Mouse (Mus musculus) heart, embryonic 16.5 days (tissue): Measurements from ENCODE around the gene Btbd1. TPM values are rescaled to one million over a fixed set of nuclear protein-coding genes. Genes with fewer than 3 reads are reported as not detected.
A peak's percentile ranks its signal among the peaks of the same experiment; 100 is the strongest.
"Not testable (repeated sequence)": the region's sequence is repeated elsewhere in the genome, so short reads cannot be mapped to it uniquely, and the experiment has no call there.

Source experiments
- ATAC-seq: fragments of 200-750 bp; cut with Nextera tagmentation; replicated peaks from 2 replicates; pipeline ENCODE4 v1.8.0; 2017; ENCODE audit warnings: moderate number of reproducible peaks; ENCODE audit not compliant: insufficient read depth, low FRiP score; ENCODE audit errors: extremely low read depth
- H3K27ac ChIP-seq: fragments of 300-500 bp; sonication (generic); 2 replicates; pipeline ENCODE4 v1.5.1; 2014; ENCODE audit warnings: mild to moderate bottlenecking, low read length, control low read depth, moderate library complexity
- H3K27me3 ChIP-seq: fragments of 300-500 bp; sonication (generic); 2 replicates; pipeline ENCODE4 v1.6.1; 2014; ENCODE audit warnings: low read length, mixed read lengths; ENCODE audit not compliant: control insufficient read depth, insufficient read depth
- H3K36me3 ChIP-seq: fragments of 300-500 bp; sonication (generic); 2 replicates; pipeline ENCODE4 v1.6.1; 2014; ENCODE audit not compliant: control insufficient read depth, insufficient read depth
- H3K4me1 ChIP-seq: fragments of 300-500 bp; sonication (generic); 2 replicates; pipeline ENCODE4 v1.6.1; 2014; ENCODE audit warnings: low read length, mixed read lengths; ENCODE audit not compliant: control insufficient read depth, insufficient read depth
- H3K4me2 ChIP-seq: fragments of 300-500 bp; sonication (generic); 2 replicates; pipeline ENCODE4 v1.6.1; 2014; ENCODE audit warnings: low read depth, mild to moderate bottlenecking, control low read depth, low read length
- H3K4me3 ChIP-seq: fragments of 300-500 bp; sonication (generic); 2 replicates; pipeline ENCODE4 v1.5.1; 2014; ENCODE audit warnings: mild to moderate bottlenecking, control low read depth, low read length
- H3K9ac ChIP-seq: fragments of 300-500 bp; sonication (generic); 2 replicates; pipeline ENCODE4 v1.6.1; 2014; ENCODE audit warnings: low read length, control low read depth
- H3K9me3 ChIP-seq: fragments of 300-500 bp; sonication (generic); replicated peaks from 2 replicates; pipeline ENCODE4 v1.6.1; 2016; ENCODE audit warnings: low read length; ENCODE audit not compliant: control insufficient read depth
- WGBS: fragments of 180-500 bp; shearing (Covaris S2); extraction: QIAGEN DNeasy Blood & Tissue Kit; methylation state at CpG from one replicate; pipeline ENCODE4 v1.1.7; 2014; 5-methylcytosine and 5-hydroxymethylcytosine counted together
- polyA plus RNA-seq: library from polyadenylated mRNA; unstranded; fragments of >200 nt; fragmentation: Nextera tagmentation; extraction: Ambion mirVana; gene quantifications from 2 replicates; pipeline ENCODE4 v1.2.1, GENCODE M21; 2015

Gene Btbd1
- polyA plus RNA-seq, 1 experiment from 2014 or later = 86.7 TPM

- H3K4me3 ChIP-seq = no peak overlapping the region
- no peak overlapping the region for H3K27ac ChIP-seq
- no peaks in the 10 kb centered on the region for H3K27me3 ChIP-seq
- no peak overlapping the region for H3K9ac ChIP-seq
- H3K9me3 ChIP-seq = no peaks in the 10 kb centered on the region
- 75% methylated on average over 3 of the region's 3 CpGs for WGBS
- no peak overlapping the region for H3K4me2 ChIP-seq
- H3K36me3 ChIP-seq = no peaks in the 10 kb centered on the region
- H3K4me1 ChIP-seq = peaks cover 8% of the 10 kb centered on the region; the same call in 1 of the 2 replicates
- no peak for ATAC-seq
These were observed 16.1 kb upstream of the Btbd1 start for GRCm38 (mm10) chr7:81845313-81845712.

GRCm38 (mm10) chr7:81844801-81845200, 15.6 kb upstream of the Btbd1 start:
- 64% methylated on average over 11 of the region's 11 CpGs for WGBS
- Histone ChIP-seq H3K27me3 (no peaks in the 10 kb centered on the region), H3K9ac (no peak overlapping the region), H3K36me3 (no peaks in the 10 kb centered on the region), H3K4me2 (no peak overlapping the region), H3K27ac (no peak overlapping the region), H3K9me3 (no peaks in the 10 kb centered on the region), H3K4me1 (peaks cover 8% of the 10 kb centered on the region; the same call in 1 of the 2 replicates), H3K4me3 (no peak overlapping the region)
- no peak for ATAC-seq

GRCm38 (mm10) chr7:81843903-81844302, 14.7 kb upstream of the Btbd1 start:
- H3K9ac ChIP-seq = no peak overlapping the region
- H3K27me3 ChIP-seq = no peaks in the 10 kb centered on the region
- ATAC-seq = no peak
- peaks cover 8% of the 10 kb centered on the region; the same call in 1 of the 2 replicates for H3K4me1 ChIP-seq
- WGBS = 83% methylated on average over 8 of the region's 8 CpGs
- H3K4me2 ChIP-seq = no peak overlapping the region
- H3K27ac ChIP-seq = no peak overlapping the region
- no peaks in the 10 kb centered on the region for H3K36me3 ChIP-seq
- H3K4me3 ChIP-seq = no peak overlapping the region
- H3K9me3 ChIP-seq = no peaks in the 10 kb centered on the region

- 68% methylated on average over 1 of the region's 1 CpGs for whole genome bisulfite sequencing
These were observed 13.8 kb upstream of the Btbd1 start for GRCm38 (mm10) chr7:81842998-81843397.

GRCm38 (mm10) chr7:81842141-81842540, 12.9 kb upstream of the Btbd1 start:
- WGBS = 84% methylated on average over 7 of the region's 7 CpGs

More at GRCm38 (mm10) chr7:81842998-81843397, 13.8 kb upstream of the Btbd1 start:
- H3K27ac ChIP-seq = no peak overlapping the region
- H3K9me3 ChIP-seq = no peaks in the 10 kb centered on the region
- no peaks in the 10 kb centered on the region for H3K36me3 ChIP-seq
- peaks cover 8% of the 10 kb centered on the region; the same call in 1 of the 2 replicates for H3K4me1 ChIP-seq
- H3K4me3 ChIP-seq = no peak overlapping the region
- H3K27me3 ChIP-seq = no peaks in the 10 kb centered on the region
- no peak overlapping the region for H3K9ac ChIP-seq
- ATAC-seq = no peak
- no peak overlapping the region for H3K4me2 ChIP-seq

GRCm38 (mm10) chr7:81841439-81841838, 12.2 kb upstream of the Btbd1 start:
- peaks cover 8% of the 10 kb centered on the region; the same call in 1 of the 2 replicates for H3K4me1 ChIP-seq
- H3K4me3 ChIP-seq = no peak overlapping the region
- H3K36me3 ChIP-seq = no peaks in the 10 kb centered on the region
- H3K27me3 ChIP-seq = no peaks in the 10 kb centered on the region
- ATAC-seq = no peak
- no peak overlapping the region for H3K27ac ChIP-seq
- H3K4me2 ChIP-seq = no peak overlapping the region
- no peaks in the 10 kb centered on the region for H3K9me3 ChIP-seq
- H3K9ac ChIP-seq = no peak overlapping the region
- WGBS = 75% methylated on average over 6 of the region's 6 CpGs

More at GRCm38 (mm10) chr7:81842141-81842540, 12.9 kb upstream of the Btbd1 start:
- no peaks in the 10 kb centered on the region for H3K36me3 ChIP-seq
- no peak overlapping the region for H3K4me3 ChIP-seq
- peaks cover 8% of the 10 kb centered on the region; the same call in 1 of the 2 replicates for H3K4me1 ChIP-seq
- no peak for ATAC-seq
- H3K9ac ChIP-seq = no peak overlapping the region
- H3K27me3 ChIP-seq = no peaks in the 10 kb centered on the region
- H3K9me3 ChIP-seq = no peaks in the 10 kb centered on the region
- no peak overlapping the region for H3K4me2 ChIP-seq
- no peak overlapping the region for H3K27ac ChIP-seq

- peaks cover 8% of the 10 kb centered on the region; the same call in 1 of the 2 replicates for H3K4me1 ChIP-seq
- H3K27ac ChIP-seq = peak overlapping the region; percentile 65
- WGBS = 44% methylated on average over 7 of the region's 7 CpGs
- H3K4me3 ChIP-seq = no peak overlapping the region
- no peak overlapping the region for H3K9ac ChIP-seq
- H3K4me2 ChIP-seq = 0 out of 2 replicates have a peak overlapping the region, but pooled peaks have one; percentile 9
- ATAC-seq = no peak
- no peaks in the 10 kb centered on the region for H3K27me3 ChIP-seq
- no peaks in the 10 kb centered on the region for H3K9me3 ChIP-seq
- no peaks in the 10 kb centered on the region for H3K36me3 ChIP-seq
These were observed 11.5 kb upstream of the Btbd1 start for GRCm38 (mm10) chr7:81840661-81841181.

- H3K4me1 ChIP-seq = peaks cover 8% of the 10 kb centered on the region; the same call in 1 of the 2 replicates
- no peak for ATAC-seq
- H3K27ac ChIP-seq = no peak overlapping the region
- H3K36me3 ChIP-seq = no peaks in the 10 kb centered on the region
- 53% methylated on average over 6 of the region's 6 CpGs for WGBS
- no peak overlapping the region for H3K4me2 ChIP-seq
- no peak overlapping the region for H3K4me3 ChIP-seq
- H3K27me3 ChIP-seq = no peaks in the 10 kb centered on the region
- no peaks in the 10 kb centered on the region for H3K9me3 ChIP-seq
- no peak overlapping the region for H3K9ac ChIP-seq
These were observed 10.5 kb upstream of the Btbd1 start for GRCm38 (mm10) chr7:81839746-81840145.

- H3K36me3 ChIP-seq, H3K27ac ChIP-seq, H3K4me3 ChIP-seq, ATAC-seq, H3K9ac ChIP-seq, H3K4me1 ChIP-seq, H3K9me3 ChIP-seq, H3K27me3 ChIP-seq, H3K4me2 ChIP-seq: not testable (repeated sequence)
- 73% methylated on average over 5 of the region's 5 CpGs for WGBS
These were observed 8.5 kb upstream of the Btbd1 start for GRCm38 (mm10) chr7:81837771-81838170.
